Mouse (Mus musculus) small intestine, adult 2 months (tissue): ENCODE measurements around the gene Tmem102.

Source experiments
- CTCF ChIP-seq: fragments of 200-500 bp; IDR thresholded peaks from 2 replicates; pipeline ENCODE4 v1.5.1; 2012; ENCODE audit warnings: low read depth, mild to moderate bottlenecking, control low read depth, inconsistent platforms, low read length, moderate library complexity, mixed read lengths; ENCODE audit not compliant: insufficient replicate concordance, insufficient read length; ENCODE audit errors: extremely low read depth
- POLR2A ChIP-seq: fragments of 200-500 bp; IDR thresholded peaks from 2 replicates; pipeline ENCODE4 v1.6.1; 2012; ENCODE audit warnings: low read depth, mild to moderate bottlenecking, control low read depth, inconsistent platforms, low read length, moderate library complexity

- TF ChIP-seq POLR2A = no peak; the same call in 1 of the 2 replicates
- TF ChIP-seq CTCF = no peak
Observed at GRCm38 (mm10) chr11:69784793-69785272, 20.6 kb downstream of the Tmem102 start.
